Mouse (Mus musculus): ENCODE measurements around the gene Gm17657.
"Not testable (repeated sequence)": the region's sequence is repeated elsewhere in the genome, so short reads cannot be mapped to it uniquely, and the experiment has no call there.

The Gm17657 gene

GRCm38 (mm10) chr17:29500802-29501469 lies 48.5 kb downstream of the Gm17657 start:
- DNase-seq (ENCODE audit: low read depth), result no peak

- DNase-seq (ENCODE audit: low read depth), result no peak
Observed at GRCm38 (mm10) chr17:29500243-29500740, 49.1 kb downstream of the Gm17657 start.

DNA sequence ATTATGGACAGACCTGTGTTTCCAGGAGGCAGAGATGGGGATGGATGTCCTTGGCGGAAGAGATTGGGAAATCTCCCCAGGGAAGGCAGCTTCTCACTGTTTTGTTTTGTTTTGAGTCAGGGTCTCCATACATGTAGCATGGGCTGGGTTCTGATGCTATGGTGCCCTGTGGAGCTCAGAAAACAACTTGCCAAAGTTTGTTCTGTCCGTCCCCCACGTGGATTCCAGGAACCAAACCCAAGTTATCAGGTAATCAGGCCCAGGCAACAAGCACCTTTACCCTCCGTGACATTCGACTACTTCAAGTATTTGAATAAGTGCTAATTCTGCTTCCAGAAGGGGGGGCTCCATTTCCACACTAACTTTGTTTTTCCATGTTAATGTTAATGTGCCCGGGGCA lies 49.9 kb downstream of the Gm17657 start:
- no peak for DNase-seq (ENCODE audit: low read depth)

DNA sequence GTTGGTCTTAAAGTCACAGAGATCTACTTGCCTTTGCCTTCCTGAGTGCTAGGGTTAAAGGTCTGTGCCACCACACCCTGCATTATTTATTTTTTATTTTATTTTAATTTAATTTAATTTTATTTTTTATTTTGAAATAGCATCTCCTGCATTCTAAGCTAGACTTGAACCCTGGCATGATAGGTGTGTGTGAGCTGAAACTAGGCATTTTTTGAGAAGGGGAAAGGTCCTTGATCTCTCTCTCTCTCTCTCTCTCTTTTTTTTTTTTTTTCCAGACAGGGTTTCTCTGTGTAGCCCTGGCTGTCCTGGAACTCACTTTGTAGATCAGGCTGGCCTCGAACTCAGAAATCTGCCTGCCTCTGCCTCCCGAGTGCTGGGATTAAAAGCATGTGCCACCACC lies 50.5 kb downstream of the Gm17657 start:
- DNase-seq (ENCODE audit: low read depth), result not testable (repeated sequence)

DNA sequence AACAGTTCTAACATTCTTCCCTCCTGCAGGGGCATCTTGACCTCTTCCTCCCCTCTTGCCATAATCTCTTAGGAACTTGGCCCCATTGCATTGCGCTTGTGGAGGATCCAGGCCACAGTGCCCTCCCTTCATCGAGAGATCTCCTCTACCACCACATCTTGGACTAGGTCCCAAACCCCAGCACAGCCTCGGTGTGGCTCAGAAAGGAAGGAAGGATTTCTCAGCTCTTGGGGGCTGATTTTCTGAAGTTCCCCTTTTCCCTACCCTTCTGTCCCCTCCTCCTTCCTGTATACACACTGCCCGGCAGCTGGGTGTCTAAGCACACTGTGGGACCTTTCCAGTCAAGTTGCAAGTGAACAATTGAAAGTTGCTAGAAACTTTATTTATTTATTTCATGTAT lies 51.4 kb downstream of the Gm17657 start:
- DNase-seq (ENCODE audit: low read depth), result no peak

DNA sequence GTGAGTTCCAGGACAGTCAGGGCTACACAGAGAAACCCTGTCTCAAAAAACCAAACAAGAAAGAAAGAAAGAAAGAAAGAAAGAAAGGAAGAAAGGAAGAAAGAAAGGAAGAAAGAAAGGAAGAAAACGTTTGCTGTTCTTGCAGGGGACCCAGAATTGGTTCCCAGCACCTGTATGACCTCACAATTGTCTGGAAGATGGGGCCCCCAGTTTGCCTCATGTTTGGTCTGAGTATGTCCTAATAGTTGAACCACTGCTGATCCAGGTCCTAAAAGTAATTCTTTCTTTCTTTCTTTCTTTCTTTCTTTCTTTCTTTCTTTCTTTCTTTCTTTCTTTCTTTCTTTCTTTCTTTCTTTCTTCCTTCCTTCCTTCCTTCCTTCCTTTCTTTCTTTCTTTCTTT lies 52.0 kb downstream of the Gm17657 start:
- not testable (repeated sequence) for DNase-seq (ENCODE audit: low read depth)

- DNase-seq (ENCODE audit: low read depth), result no peak
Observed at GRCm38 (mm10) chr17:29497071-29497354, 52.4 kb downstream of the Gm17657 start.

DNA sequence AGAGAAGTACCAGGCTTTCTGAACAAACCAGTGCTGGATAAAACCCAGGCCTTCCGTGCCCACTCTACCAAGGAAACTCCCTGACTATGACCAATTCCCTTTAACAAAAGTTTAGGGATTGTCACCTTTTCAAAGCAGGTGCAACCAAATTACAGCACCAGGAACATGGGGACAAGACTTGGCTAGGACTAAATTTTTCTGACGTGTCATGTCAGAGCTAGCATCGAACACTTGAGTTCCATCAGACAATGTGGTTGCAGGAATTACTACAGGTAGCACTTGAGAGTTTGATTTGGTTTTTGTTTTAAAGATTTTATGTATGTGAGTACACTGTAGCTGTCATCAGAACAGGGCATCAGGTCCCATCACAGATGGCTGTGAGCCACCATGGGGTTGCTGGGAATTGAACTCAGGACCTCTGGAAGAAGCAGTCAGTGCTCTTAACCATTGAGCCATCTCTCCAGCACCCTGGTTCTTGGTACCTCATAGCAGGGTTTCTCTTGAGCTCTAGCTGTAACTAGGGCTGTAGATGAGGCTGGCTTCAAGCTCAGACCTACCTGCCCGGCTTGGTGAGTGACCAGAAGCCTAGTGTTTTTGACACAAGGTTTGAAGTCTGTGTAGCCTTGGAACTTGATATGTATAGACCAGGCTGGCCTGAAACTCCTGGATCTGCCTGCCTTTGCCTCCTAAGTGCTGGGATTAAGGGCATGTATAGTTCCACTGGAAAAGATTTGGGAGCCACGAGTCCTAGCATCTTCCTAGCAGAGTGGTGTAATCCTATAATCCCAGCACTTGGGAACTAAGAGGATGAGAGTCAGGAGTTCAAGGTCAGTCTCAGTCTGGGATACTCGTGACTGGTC lies 53.0 kb downstream of the Gm17657 start:
- no peak for DNase-seq (ENCODE audit: low read depth)

GRCm38 (mm10) chr17:29494732-29495076 lies 54.7 kb downstream of the Gm17657 start:
- no peak for DNase-seq (ENCODE audit: low read depth)

GRCm38 (mm10) chr17:29494062-29494731 lies 55.2 kb downstream of the Gm17657 start:
- no peak for DNase-seq (ENCODE audit: low read depth)

- DNase-seq (ENCODE audit: low read depth), result no peak
Observed at GRCm38 (mm10) chr17:29493461-29493980, 55.9 kb downstream of the Gm17657 start.

DNA sequence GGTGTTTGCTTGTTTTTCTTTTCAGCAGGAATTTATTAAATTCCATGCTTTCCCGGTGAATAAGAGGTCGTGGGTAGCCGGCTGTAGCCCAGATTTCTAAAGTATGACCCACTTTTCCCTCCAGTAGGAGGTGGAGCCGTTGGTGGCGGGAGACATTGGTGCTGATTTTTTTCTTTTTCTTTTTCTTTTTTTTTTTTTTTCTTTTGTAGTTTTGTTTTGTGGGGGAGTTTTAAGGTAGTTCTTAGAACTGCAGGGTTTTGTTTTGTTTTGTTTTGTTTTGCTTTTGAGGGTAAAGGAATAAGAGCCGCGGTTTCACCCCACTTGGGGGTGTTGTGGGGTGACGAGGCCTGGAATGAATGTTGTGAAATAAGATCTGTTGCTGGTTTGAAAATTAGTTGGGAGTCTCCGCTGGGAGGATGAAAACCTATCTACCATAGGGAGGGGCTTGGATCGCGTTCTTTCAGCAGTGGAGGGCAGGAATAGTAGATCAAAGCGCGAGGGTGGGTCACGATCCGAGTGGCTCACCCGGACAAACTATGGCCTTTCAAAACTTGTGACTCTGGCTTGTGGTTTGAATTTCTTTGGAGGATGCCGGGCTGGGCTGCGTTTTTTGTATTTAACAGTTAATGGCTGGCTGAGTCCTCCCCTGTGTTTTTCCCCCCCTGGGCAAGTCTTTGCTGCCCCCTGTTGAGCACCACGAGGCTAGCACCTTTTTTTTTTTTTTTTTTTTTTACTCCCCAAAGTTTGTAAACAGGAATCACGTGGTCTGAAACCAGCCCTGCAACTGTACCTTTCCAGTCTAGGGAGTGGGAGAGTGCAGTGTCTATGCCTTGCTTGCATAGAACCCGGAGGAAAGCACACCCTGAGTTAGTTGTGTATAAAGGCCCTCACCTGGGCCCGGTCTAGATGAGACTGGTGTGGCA lies 56.9 kb downstream of the Gm17657 start:
- peak; percentile 79 for DNase-seq (ENCODE audit: low read depth)

DNA sequence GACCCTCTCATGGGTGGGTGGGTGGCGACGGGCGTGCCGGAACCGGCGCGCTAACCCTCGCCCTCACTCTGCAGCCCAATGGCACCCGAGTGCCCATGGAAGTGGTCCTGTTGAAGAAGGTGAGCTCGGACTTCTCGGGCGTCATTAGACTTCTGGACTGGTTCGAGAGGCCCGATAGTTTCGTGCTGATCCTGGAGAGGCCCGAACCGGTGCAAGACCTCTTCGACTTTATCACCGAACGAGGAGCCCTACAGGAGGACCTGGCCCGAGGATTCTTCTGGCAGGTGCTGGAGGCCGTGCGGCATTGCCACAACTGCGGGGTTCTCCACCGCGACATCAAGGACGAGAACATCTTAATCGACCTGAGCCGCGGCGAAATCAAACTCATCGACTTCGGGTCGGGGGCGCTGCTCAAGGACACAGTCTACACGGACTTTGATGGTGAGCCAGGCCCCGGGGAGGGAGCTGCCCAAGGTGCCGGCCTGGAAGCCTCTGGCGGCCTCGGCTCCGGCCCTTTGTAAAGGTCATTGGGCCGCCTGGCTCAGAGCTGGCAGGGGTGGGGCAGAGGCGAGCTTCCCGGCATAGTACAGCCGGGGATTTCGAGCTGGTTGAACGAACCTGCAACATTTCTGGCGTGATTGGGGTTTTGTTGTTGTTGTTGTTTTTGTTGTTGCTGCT lies 57.7 kb downstream of the Gm17657 start:
- DNase-seq (ENCODE audit: low read depth), result no peak

DNA sequence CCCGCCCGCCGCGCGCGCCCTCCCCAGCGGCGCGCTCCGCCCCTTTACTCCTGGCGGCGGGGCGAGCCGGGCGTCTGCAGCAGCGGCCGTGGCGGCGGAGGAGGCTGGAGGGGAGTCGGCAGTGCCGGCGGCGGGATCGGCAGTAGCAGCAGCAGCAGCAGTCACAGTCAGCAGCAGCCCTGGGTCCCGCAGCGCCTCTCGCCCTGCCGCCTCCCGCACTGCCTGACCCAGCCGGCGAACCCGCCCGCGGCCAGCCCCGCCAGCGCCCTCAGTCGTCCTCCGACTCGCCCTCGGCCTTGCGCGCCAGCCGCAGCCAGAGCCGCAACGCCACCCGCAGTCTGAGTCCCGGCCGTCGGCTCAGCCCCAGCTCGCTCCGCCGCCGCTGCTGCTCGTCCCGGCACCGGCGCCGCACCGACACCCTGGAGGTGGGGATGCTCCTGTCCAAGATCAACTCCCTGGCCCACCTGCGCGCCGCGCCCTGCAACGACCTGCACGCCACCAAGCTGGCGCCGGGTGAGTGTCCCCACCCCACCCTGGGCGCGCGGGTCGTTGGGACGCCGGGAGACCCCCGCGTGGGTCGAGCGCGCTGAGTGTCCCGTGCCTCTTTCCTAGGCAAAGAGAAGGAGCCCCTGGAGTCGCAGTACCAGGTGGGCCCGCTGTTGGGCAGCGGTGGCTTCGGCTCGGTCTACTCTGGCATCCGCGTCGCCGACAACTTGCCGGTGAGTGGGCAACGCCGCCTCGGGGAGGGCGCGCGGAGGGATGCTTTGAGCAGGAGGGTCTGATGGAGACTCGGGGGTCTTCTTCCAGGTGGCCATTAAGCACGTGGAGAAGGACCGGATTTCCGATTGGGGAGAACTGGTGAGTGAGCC lies 58.5 kb downstream of the Gm17657 start, which contains the start of gene Pim1:
Pim1 (plus strand) TSS at position 41 of the 869 bp plus-strand sequence.
- DNase-seq (ENCODE audit: low read depth), result no peak

DNA sequence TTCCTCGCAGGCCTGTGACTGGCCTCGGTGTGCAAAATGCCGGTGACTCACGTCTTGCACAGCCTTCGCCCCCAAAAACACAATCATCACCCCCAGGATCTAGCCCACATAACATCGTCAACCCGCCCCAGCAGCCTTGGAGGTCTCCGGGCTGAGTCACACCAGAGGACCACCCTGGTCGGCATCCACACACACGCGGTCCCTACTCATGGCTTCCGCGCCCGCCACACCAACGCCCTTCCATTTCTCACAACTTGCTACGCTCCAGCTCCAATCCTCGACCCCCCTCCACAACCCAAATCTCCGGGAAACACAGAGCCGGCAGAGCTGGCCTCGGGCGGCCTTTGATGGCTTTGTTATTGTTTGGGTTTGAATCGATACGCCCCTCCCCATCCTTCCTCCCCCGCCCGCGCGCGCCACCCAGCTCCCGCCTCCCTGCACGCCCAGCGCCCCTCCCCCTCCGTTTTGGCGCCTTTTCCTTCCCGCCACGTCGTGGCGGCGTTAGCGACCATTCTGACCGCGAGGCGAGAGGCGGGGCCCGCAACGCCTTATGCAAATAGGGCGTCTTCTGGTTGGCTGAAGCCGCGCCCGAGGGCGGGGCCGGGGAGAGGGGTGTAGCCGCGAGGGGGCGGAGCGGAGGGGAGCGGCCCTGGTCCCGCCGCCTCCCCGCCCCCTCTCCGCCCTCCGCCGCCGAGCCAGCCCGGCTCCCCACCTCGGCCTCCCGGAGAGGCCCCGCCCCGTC lies 59.3 kb downstream of the Gm17657 start:
- peak; percentile 99 for DNase-seq (ENCODE audit: low read depth)

DNA sequence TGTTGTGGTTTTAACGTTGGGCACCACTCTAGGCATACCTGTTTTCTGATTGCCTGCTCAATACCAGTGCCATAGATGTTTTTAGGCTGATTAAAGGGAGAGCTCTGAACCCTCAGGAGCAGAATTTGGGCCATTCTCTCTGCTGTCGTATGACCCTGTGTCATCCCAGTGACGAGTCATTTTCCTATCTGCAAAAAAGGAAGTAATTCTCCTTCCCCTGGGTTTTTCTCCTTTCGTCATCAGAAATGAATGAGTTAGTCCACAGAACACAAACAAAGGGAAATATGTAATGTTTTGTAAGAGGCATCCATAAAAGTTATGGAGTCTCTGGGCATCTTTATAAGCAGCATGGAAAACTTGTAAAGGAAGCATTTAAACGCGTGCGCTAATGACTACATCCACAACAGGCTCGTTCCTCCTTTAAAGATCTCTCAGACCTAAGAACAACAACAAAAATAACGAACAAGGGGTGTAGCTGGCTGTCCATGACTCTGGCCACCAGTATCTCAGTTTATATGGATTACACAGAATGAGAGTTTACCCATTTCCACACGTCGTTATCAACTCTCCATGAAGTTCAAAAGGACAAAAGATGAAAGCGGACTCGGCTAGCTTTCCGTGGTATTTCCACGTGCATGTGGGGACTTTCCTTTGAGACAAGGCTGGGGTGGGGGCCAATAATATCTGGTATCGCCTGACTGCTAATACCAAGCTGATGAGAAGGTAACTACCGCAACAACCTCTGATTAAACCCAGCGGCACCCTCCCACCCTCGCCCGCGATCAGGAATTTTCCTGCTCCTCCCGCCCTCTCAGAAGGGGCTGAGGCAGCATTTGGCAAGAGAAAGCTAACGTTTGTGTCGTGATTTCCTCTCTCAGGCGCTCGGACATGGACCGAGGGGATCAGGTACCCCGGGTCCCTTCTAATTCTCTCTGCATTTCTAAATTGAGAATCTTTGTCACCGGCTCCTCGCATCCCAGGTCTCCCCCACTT lies 60.2 kb downstream of the Gm17657 start:
- DNase-seq (ENCODE audit: low read depth), result no peak

GRCm38 (mm10) chr17:29488257-29488977 lies 61.0 kb downstream of the Gm17657 start:
- DNase-seq (ENCODE audit: low read depth), result no peak
